Mouse (Mus musculus) CD4-positive helper T cell, adult 2 months (primary cell): ENCODE results near the gene S1pr4.
A peak's percentile ranks its signal among the peaks of the same experiment; 100 is the strongest.

Source experiments
- DNase-seq: peaks from one replicate; pipeline ENCODE4 v3.0.0-alpha.2; 2012; ENCODE audit warnings: low read depth, missing footprints, low spot score

The S1pr4 gene

DNA sequence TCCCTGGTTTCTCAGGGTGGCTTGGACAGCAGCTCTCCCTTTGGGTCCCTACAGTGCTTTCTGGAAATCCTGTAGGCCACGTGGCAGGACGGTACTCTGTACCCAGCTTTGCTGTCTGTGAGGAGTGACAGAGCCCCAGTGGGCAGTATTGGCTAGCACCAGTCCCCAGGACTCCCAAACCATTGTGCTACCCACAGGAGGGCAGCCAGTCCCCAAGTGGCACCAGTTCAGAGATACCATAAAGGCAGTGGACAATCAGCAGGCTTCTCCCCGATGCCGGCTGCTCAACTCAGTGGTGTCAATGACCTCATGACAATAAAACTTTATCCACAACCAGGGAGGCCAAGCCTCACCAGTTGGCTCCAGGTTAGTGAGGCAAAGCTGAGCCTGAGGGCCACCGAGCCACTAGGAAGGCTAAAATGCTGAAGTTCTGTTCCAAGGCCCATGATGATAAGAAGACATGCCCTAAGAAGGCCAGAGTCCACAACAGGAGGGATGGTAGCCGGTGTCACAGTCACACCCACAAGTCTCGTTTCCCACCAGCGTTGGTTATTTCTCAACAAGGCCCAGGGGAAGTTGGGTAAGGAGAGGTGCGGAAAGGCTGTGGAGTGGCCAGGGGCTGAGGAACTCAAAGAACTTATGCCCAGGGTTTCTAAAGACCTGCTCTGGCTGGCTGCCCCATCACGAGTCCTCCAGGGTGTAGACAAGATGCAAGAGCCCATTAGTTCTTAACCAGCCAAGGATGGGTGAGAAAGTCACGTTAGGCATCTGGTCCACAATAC, 5.5 kb downstream of the S1pr4 start:
- DNase-seq = no peak

DNA sequence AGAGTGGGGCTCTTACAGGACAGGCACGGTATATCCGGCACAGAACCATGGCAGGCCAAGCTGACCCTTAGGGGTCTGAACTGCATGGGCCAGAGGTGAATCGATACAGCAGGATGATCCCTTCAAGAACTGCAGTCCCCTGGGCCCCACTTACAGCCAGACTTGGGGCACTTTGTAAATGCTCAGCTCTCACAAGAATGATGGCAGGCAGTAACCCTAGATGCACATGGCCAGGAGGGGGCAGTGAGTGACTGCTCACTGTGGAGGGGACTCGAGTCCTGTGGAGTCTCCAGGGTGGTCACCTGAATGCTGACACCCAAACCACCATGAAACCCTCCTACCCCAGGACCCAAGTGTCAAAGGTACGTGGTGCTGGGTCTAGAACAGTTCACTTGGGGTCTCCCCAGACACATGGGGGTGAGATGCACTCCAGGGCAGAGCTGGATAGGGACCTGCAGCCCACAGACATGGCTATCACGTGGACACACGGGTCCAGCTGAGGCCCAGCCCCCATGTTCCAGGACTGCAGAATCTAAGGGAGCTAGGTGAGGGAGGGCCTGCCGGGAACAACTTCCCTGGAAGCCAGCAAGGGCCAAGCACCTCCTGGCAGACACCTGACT, 6.2 kb downstream of the S1pr4 start:
- DNase-seq = no peak

DNA sequence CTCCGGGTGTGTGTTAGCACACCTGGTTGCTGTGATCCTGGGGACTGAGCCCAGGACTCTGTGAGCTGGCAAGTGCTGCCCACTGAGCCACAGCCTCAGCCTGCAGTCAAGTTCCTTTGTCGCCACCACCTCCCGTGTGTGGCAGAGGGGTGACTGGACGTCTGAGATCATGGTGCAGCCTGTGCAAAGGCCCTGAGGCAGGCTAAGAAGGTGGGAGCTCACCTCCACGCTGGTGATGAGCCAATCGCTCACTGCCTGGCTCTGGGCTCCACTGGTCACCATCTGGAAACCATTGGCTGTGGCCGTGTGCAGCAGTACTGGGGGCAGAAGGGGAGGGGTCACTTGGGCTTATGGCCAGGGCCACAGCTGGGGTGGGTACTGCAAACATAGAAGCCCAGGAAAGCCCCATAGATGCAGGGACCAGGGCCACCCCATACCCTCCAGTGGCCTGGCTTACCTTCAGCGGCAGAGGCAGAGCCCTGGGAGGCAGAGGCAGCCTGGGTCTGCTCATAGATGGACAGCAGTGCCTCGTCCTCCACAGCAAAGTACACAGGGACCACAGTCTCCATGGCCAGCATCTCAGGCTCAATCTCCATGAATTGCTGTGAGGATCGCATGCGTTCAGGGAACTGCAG, 7.2 kb downstream of the S1pr4 start:
- DNase-seq = no peak

DNA sequence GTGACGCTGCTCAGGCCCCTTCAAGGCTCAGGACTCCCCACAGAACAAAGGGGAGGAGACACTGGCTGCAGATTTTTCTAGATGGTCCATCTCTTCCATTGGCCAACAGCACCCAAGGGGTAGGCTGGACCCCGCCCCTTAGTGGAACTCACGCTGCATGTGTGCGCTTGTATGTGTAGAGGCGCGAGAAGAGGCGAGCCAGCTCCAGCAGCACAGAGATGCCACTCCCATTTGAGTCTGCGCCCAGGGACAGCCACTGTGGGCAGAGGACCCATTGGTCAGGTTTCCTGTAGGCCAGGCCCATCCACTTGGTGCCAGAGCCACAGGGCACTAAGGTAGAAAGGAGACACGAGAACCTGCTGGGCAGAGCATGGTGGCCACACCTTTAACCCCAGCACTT, 8.9 kb downstream of the S1pr4 start:
- no peak for DNase-seq

DNA sequence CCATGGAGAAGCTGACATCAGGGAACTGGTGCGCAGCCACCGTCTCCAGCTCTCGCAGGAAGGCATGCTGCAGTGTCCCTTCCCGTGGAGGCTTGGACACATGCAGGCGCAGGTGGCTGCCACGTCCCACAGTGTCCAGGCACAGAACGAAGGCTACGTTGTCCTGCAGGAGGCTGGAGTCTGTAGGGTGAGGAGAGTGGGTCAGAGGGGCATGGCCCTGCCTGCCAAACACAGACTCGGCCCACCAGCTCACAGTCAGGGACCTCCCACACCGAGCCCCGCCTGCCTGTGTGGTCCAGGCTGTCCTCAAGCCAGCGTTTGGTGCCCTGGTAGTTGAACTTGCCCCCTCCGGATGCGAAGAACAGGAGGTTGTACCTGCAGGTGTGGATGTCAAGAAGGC, 10.0 kb downstream of the S1pr4 start:
- no peak for DNase-seq

DNA sequence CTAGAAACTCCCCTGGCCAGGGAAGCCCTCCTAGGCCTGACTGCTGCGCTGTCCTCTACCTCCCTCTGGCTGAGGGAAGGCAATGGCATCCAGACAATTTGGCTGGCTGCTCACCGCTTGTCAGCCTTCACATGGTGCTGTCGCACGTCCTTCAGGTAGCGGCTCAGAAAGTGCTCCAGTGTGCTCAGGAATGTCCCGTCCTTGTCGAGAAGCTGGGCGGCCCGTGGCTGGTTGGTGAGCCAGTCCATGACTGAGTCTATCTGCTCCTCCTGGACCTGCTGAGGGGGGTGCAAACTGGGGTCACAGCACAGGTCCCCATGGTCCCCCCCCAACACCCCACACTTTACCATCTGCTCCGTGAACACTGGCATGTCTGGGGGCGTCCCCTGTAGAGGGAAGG, 11.9 kb downstream of the S1pr4 start:
- no peak for DNase-seq

DNA sequence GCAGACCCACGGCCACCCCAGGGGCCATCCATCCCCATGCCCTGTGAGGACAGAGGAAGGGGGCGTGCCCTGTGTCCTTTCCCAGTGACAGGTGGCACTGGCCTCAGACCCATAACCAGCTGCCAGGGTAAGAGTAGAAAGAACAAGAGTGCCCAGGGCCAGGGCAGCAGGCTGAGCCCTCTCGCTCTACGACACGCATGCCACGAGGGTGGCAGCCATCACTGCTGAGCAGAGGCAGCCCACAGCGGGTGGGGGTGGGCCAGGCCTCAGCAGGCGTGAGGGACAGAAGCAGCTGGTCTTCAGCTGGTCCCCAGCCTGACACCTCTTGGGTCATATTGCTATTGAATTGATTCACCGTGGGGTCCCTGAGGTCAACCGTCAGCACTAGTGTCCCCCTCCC, 13.4 kb downstream of the S1pr4 start:
- no peak for DNase-seq

DNA sequence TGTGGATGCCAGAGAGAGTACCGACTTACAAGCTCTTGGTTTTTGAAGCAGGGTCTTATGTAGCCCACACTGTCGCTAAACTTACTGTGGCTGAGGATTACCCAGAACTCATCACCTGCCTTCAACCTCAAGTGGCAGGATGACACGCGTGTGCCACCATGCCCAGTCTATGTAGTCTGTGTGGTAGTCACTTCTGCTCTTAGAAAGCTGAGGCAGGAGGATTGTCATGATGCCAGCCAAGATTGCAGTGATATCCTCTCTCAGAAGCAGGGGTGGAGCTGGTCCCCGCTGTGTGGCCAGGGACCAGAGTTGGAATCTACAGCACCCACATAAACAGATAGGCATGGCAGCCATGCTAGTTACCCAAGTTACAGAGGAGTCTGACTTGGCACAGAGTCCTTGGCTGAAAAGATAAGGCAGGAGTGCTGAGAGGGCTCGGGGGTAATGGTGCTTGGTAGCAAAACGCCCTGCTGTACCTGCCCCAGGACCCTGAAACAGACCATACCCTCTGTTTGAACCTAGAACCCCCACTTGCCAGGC, 14.4 kb downstream of the S1pr4 start:
- DNase-seq = no peak

DNA sequence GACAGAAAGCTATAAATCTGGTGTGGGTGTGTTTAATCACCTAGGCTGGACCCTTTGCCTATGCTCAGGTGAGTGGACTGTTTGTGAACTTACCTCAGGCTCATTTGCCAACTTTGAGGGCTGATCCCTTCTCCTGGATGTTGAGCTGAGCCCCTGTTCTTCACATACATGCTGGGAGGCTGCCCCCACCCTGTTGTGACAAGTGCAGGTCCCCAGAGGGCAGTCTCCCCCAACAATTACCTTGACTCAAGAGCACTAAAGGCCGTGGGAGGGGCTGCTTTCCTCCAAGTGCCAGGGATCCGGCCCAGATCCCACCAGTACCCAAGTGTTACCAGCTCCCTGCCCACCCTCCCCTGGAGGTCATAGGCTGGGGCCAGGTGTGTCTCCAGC, 14.9 kb downstream of the S1pr4 start:
- peak; percentile 60 for DNase-seq

DNA sequence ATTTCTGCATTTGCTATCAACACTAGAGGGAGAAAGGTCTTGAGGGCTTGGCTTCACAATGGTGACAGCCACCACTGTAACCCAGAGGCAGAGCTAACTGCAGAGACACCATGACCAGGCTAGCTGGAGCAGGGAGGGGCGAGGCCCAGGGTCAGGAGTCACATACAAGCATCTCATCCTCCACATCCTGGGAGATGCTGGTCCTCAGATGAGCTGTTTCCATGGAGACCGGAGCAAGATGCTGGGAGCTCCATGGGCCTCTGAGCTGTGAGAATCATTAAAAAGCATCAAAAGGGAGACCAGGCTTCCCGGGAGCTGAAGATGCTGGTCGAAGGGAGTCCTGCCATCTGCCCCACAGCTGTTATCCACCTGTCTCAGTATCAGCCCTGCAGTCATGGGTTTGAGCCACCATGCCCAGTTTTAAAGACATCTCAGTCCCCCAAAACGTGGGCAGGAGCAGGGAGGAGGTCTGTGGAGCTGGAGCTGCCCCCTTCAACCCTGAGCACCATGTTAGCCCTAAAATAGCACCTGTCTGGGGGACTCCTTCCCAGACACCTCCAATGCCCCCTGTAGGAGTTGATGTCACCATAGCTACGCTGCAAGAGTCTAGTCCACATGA, 15.4 kb downstream of the S1pr4 start:
- DNase-seq = no peak

DNA sequence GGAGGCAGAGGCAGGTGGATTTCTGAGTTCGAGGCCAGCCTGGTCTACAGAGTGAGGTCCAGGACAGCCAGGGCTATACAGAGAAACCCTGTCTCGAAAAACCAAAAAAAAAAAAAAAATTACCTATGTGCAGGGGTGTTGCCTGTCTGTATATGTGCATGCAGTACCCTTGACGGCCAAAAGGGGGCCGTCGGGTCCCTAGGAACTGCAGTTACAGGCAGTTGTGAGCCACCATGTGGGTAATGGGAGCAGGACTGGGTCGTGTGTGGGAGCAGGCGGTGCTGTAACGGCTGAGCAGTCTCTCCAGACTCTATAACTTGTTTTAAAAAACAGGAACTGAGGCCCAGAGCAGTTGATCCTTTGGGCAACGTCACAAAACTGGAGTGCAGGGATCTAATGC, 15.9 kb downstream of the S1pr4 start:
- DNase-seq = peak; percentile 79

DNA sequence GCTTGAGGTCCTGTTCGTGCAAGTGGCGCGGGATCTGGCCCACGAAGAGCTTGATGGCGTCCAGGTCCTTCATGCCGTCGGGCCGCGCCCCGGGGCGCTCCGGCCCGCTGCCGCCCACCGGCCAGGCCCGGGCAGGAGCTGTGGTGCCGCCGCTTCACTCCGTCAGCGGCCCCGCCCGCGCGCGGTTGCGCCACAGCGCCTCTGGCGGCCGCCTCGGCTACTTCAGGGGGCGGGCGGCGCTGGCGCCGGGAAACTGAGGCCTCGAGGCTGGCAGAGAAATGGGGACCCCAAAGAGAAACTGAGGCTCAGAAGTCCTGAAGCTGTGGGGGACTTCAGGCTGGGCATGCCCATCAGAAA, 17.4 kb downstream of the S1pr4 start, which contains the start of gene Celf5:
Gene Celf5 (minus strand): TSS at position 177 of the 357 bp plus-strand sequence.
- peak; percentile 72 for DNase-seq

DNA sequence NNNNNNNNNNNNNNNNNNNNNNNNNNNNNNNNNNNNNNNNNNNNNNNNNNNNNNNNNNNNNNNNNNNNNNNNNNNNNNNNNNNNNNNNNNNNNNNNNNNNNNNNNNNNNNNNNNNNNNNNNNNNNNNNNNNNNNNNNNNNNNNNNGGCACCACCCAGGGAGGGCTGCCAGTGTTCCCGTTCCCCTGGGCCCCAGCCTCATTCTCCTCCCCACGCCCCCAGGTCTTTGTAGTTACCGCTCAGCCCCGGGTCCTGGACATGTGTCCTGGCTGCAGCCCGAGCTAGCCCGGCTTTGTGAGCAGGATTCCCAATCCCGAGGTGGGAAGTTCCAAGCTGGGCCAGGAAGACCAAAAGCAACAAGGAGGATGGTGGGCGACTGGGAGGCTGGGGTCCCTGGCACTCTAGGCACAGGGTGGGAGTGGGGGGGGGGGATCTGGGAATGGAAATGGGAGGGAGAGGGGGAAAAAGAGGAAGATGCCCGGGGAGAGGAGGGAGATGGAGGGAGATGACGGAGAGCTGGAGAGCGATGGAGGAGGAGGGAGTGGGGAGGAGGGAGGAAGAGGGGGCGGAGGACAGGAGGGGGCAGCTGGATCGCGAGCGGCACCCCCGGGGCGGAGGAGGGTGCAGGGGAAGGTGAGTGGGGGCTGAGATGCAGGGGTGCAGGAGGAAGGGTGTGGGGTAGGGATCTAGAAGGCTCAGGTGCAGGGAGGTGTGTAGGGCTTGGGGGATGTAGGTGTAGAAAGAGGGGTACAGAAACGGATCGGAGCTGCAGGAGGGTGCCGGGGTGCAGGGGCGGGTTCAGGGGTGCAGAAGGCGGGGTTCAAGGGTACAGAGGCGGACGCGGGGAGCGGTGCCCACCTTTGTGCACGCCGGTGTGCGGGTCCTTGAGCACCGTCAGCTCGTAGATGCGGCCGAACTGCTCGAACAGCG, 18.1 kb downstream of the S1pr4 start:
- DNase-seq = no peak

DNA sequence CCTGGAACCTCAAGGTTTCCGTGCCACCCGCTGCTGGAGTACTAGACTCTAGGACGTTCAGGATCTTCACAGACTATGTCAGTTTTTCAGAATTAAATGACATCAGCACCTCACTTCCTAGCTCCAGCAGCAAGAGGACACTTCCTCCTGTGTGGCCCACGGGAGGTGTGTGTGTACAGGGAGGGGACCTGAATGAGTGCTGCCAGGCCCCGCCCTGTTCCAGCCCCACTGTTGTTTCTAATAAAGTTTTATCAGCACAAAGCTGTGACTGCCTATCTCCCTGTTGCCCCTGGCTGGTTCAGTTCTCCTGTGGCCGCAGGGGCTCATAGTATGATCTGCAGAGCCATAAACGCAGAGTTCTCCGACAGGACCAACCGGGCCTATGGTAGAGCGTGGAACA, 25.5 kb downstream of the S1pr4 start:
- DNase-seq = no peak

DNA sequence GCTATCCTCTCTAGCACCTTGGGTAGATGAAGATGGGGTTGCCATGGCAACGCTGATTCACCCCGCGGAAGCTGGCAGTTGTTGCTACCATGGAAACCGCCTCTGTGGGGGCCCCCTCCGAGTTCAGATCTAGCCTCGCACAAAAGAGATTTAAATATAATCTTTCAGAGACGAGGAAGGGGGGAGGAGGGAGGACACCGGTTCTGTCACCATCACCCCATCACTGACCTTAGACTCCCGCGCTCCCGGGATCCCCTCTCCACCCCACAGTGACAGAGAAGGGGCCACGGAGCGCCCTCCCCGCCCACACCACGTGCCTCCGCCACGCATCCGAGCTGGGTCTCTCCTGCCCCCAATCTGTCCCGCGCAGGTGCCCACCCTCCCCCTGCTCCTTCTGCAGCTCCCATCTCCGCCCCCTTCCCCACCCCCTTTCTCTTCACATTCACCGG, 26.9 kb downstream of the S1pr4 start:
- peak; percentile 83 for DNase-seq

DNA sequence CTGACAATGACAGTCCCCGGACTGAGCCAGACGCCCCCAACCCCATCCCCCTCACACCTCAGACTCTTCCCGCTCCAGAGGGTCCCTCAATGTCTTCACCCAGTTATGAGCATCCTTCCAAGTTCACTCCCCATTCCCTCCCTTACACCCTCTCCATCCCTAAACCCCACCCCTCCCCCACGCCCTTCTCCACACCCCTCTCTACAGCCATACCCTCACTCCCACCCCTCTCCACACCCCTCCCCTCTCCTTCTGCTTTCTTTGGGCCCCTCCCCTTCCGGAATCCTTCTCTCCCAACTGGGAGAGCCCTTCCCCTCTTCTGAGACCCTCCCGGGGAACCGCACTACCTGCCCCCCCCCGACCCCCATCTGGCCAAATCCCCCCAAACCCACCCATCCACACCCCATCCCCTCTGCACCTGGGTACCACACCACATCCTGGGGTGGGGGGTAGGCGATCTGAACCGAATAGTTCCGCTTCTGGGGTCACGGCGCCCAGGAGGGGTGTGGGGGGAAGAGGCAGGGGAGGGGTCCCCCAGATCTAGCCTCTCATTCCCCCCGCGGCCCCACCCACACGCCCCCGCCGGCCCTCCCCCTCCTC, 27.4 kb downstream of the S1pr4 start:
- DNase-seq = no peak

DNA sequence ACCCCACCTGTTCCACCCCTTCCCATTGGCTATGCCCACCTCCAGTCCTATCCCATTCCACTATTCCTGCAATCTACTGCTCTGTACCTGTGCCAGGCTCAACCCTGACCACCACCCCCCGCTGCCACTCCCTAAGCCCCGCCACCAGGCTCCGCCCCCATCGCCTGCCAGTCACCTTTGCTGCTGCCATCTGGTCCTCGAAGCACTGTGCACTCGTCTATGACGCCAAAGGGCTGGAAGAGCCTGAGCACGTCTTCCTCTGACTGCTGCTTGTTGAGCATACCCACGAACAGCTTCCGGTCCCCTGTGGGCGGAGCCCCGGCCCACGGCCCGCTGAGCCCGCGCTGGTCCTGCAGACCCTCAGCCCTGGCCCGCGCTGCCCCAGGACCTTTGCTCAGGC, 29.5 kb downstream of the S1pr4 start:
- peak; percentile 77 for DNase-seq

DNA sequence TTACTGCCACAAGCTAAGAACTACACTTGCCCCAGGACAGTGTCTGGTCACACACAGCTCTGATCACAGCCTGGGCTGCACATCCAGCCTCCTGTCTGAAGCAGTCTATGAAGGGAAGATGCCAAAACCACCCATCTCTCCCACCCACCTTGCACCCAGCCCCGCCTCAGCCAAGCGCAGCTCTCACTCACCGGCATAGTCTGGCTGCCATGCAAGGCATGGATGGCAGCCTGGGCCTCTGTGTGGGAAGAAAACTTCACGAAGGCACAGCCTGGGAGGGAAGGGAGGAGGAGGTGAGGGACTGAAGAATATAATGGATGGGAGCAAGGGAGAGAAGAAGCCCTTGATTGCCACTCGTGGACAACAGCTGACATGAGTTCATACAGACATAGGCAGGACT, 30.7 kb downstream of the S1pr4 start:
- no peak for DNase-seq

DNA sequence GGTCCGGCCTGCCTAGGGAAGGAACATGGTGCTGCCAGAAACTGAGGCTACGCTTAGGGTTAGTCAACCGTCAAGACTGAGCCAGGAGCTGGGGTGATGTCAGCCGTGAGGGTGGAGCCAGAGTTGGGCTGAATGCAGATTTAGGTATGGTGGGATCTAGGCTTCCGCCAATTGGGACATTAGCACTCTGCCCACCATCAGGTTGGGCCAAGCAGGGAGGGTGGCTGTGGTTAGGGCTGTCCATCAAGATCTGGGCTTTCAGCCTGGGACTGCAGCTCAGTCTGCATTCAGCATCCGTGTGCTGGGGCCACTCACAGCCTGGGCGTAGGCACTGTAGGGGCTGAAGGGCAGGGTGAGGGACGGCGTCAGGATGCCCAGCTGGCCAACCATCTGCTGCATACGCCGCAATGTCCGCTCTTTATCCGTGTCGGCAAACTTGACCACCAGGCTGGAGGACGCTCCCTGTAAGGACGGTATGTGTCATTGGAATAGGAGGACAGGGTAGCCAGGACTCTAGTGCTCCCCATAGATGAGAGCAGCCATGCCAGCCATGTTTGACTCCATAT, 32.2 kb downstream of the S1pr4 start:
- no peak for DNase-seq

DNA sequence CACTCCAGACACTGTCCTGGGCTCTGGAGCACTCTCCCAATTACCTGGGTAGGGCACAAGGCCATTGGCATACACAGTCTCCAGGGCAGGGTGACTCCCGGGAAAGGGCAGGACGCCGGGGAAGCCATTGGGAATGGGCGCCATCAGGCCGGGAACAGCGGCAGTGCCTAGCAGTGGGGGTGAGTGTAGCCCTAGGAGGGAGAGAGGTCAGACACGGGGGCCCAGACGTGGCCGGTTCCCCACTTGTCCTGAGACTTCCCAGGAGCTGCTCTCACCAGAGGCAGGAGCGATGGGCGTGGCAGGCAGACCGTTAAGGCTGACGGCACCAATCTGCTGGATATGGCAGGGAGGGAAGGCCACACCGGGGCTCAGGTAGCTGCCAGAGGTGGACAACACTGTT, 33.1 kb downstream of the S1pr4 start:
- DNase-seq = no peak
